Mouse (Mus musculus): ENCODE data around the gene Naa30.
"Not testable (repeated sequence)": the region's sequence is repeated elsewhere in the genome, so short reads cannot be mapped to it uniquely, and the experiment has no call there.

The Naa30 gene

GRCm38 (mm10) chr14:49171867-49172581 lies at the start of gene Naa30:
Gene Naa30, plus strand, starts transcription at chr14:49172226.
- DNase-seq: peak; percentile 99

DNA sequence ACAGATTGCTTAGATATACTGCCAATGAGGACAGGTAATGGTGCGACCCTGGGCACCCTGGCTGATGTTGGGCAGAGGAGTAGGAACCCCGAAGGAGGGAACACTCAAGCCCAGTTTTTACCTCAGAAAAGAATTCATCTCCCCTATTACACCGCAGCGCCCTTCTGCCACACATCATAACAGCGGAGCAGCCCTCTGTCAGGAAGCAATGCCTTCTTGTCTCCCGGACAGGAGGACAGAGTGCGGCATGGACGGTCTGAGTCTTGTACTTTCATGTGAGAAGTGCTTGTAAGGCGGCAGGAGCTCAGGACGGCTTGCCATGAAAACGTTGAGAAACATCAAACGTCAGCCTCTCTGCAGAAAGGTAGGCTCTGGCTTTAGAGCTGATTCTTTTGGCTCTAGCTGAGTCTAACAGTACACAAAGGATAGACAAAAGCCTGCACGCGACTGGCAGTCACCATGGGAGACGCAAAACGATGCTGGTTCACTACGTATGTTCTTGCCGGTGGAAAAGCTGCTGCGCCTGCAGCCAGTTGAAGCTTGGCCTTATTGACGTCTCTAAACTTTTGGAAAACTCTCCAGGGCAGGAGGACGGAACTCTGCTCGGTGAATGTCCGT lies 44.8 kb upstream of the Naa30 start:
- DNase-seq: no peak

DNA sequence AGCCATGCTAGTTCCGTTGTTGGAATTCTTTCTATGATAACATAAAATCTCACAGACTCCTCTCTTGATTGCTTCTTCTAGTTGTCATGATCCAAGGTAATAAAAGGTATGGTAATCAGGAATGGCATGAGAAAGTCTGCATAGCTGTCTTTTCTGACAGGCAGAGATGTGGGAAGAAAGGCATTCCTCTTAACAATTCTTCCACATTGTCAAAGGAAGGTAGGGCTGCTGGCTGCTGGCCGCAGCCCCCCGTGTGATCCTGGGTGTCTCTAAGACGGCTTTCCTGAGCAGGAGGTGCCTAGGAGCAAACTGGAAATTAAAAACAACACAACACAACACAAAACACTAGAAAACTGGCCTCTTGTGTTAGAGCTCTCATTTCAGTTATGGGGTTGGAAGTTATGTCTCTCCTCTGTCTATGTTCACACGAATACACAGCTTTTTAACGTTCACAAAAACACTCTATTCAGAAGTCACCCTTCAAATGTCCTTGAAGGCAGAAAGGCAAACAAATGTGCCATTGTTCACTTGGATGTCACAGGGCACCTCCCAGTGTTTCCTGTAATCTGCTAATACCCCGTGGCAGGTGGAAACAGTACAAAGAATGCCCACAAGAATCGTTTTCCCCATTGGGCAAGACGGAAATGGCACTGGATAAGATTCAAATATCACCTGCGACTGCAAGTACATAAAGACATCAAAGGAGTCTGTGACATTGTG lies 43.3 kb upstream of the Naa30 start:
- no peak for DNase-seq

DNA sequence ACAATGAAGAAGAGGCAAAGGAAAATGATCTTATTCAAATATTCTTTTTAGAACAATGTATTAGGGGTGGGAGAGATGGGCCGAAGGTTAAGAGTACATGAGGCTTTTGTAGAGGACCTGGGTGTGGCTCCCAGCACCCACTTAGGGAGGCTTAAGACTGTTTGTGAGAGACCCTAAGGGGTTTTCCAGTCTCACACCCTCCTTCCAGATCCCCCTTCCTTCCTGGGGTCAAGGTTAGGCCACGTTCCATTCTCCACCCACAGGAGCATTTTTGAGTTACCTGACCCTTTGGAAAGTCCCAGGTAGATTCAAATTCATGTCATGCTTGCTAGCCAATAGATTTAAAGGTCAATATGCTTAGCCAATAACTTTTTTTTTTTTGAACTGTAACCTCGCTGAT lies 39.6 kb upstream of the Naa30 start:
- no peak for DNase-seq

- no peak for DNase-seq
These were observed 33.9 kb upstream of the Naa30 start for GRCm38 (mm10) chr14:49138171-49138570.

GRCm38 (mm10) chr14:49140756-49141155 lies 31.3 kb upstream of the Naa30 start:
- no peak for DNase-seq

DNA sequence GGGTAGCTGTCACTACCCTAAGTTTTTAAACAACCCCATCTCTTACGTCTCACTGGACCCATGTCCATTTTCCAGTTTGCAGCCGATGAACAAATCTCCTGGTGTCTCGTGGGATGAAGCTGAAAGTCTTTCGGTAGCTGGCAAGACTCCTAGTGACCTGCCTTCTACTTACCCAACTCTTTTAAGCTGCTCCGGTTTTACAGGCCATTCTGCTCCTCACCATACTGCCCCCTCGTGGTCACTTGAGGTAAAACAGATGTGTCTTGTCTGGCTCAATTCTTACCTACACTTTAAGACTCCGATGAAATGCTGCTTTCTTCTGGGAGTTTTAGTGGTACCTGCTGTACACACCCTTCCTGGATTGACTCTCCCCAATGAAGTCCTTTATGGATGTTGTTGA lies 18.2 kb upstream of the Naa30 start:
- peak; percentile 79 for DNase-seq

DNA sequence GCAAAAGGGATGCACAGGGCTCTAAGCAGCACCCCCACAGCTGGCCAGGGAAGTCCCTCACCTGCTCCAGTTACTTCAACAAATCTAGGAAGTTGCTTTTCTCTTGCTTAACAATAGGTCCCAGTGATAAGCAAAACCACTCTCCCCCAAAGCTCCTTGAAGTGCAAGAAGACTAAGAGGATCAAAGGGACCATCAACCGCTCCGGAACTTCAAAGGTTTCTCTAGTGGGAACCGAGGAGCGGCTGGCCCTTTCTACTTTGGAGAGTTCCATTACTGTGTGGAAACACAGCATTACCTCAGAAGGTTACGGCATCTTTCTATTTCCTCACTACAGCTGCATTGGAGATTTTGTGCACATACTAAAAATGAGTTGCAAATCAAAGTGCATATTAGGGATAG lies 16.5 kb upstream of the Naa30 start:
- DNase-seq: peak; percentile 4

- DNase-seq: no peak
These were observed 13.7 kb upstream of the Naa30 start for GRCm38 (mm10) chr14:49158143-49158925.

- peak; percentile 2 for DNase-seq
These were observed 740 bp upstream of the Naa30 start for GRCm38 (mm10) chr14:49171286-49171685.

- DNase-seq: peak; percentile 62
These were observed 559 bp downstream of the Naa30 start for GRCm38 (mm10) chr14:49172582-49172988.

DNA sequence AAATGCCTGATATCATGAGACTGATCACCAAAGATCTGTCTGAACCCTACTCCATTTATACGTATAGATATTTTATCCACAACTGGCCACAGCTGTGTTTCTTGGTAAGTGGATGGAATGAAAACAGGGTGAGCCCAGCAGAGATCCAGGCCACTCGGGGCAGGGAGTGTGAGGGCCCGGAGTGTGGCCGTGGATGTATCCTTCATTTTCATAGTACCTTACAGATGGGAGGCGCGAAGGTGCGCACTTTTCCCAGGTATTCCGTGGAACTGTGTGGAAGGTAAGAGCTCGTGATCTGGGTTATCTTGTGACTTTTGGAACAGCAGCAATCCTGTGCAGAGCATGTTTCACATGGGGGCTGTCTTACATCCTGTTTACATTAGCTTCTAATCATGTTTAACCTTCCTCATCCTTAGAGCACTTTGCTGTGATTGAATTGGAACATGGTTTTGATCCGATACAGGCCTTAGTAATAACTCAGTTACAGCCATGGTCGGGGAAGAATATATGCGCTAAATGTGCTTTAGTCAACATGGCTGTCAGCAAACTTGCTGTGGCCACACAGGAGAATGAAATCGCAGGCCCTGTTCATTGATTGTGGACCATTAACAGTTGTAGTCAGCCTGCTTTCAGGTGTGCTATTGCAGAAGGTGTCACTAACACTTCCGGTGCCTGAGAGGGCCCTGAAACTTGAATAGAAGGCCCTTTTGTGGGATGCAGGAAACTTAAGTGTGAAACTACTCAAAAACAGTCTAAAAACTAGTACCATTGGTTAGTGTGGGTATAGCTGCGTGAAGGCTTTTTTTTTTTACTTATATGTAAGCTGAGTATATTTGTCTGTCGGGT lies 1.5 kb downstream of the Naa30 start:
- DNase-seq: no peak

DNA sequence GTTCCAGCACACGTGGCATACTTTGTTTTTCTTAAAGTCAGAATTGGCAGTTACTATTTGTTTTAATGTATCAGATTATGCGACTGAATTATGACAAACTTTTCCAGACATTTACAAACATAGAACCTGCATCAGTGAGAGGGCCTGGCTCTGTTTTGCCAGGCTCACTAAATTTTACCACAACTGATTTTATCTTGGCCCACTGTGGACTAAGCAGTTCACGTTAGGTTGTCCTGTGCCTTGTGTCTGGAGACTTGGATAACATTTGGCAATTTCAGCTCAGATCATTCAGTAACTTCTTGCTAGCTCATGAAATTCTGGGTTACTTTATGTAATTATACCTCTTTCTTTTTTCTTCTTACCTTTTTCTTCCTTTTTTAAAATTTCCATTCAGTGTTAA lies 7.7 kb downstream of the Naa30 start:
- DNase-seq: no peak

DNA sequence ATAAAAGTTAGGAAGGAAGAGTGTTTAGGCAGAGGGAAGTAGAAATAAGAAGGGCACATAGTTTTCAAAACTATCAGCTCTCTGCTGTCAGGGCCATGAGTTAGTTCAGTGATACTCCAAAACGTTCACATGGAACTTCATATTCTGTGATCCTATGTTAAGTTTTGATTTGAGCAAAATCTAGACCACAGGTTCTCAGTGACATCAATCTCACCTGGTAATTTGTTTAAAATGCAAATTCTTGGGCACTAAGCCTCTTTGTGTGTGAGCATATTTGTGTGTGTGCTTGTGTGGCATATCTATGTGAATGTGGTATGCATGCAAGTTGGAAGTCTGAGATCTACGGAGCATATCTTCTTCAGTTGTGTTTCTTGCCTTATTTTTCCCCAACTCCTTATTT lies 14.2 kb downstream of the Naa30 start:
- no peak for DNase-seq

DNA sequence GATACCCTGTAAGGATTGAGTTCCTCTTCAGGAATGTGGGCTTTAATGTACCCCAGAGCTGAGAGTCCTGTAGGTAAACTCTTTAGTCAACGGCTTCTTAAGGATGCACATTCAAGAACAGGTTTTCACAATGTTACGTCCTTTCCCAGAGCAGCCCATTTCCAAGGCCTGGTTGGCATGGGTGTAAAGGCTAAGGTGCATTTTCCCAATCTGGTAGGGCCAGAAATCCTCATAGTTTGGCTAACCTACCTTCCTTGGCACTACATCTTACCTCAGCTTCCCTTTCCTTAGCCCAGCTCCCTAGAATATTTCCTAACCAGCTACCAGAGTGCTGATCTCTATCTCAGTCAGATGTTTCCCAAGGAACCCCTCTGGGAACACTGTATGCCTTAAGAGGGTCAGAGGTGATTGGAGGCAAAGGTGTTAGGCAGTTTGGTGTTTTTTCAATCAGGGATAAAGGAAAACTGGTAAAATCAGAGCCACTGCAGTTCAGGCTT lies 25.1 kb downstream of the Naa30 start:
- no peak for DNase-seq

- peak; percentile 8 for DNase-seq
These were observed 29.2 kb downstream of the Naa30 start for GRCm38 (mm10) chr14:49201073-49201778.

DNA sequence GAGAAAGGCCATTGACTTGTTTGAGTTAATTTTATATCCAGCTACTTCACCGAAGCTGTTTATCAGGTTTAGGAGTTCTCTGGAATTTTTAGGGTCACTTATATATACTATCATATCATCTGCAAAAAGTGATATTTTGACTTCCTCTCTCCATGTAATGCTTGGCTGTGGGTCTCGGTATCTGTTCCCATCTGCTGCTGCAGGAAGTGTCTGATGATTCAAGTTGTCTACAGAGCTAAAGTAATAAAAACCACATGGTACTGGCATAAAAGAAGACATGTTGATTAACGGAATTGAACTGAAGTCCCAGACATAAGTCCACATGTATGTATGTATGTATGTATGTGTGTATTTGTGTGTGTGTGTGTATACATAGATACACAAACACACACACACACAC lies 38.2 kb downstream of the Naa30 start:
- not testable (repeated sequence) for DNase-seq

DNA sequence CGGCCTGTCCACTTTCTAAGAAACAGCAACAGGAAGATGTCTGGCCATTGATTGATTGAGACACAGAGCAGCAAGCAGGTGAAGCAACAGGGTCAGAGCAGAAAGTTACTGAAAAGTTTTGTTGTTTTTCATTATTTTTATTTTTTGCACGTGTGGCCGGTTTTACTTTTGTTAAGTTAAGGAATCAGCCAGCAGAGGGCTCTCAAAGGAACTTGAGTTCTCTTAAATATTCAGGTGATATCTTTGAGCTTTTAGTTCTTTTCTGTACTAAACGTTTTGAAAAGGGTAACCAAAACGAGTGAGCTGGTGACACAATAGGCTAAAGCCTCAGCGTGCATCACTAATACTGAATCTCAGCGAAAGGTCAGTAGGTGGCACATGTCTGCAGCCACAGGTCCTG lies 46.7 kb downstream of the Naa30 start:
- DNase-seq: no peak

GRCm38 (mm10) chr14:49219466-49220022 lies 47.5 kb downstream of the Naa30 start:
- not testable (repeated sequence) for DNase-seq

- DNase-seq: no peak
These were observed 49.7 kb downstream of the Naa30 start for GRCm38 (mm10) chr14:49221771-49222170.

- DNase-seq: no peak
These were observed 54.4 kb downstream of the Naa30 start for GRCm38 (mm10) chr14:49226471-49226870.
